Mouse (Mus musculus): ENCODE measurements at regions not wholly inside any gene's neighbourhood (a gene's known extent, or its start where the extent isn't known, plus 50 kb on each side); places are given as distances from the start of the nearest gene placed in this dataset.

DNA sequence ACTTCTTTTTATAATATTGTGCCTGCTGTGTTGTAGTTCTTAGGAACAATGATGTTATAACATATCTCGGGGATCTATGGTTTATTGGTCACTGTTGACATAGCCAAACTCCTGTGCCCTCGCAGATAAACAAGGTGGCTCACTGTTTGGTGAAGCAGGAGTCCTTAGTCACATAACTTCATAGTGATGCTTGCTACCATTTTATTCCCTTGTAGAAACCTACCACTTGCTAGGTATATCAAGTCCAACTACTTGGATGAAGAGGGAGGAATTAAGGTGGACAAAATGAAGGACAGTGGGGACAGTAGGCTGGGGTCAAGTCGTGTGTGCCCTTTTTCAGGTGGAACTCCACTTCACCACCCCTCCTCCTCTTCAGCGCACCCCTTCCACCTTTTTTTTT, 146.7 kb upstream of the Bcl6 start:
- TF ChIP-seq CTCF (IDR thresholded peaks at IDR 0.05; ENCODE audit: low read depth, low read length) = no peak
- no peak for TF ChIP-seq EP300 (IDR thresholded peaks at IDR 0.05; ENCODE audit: insufficient read depth, low read depth, low read length)
- TF ChIP-seq POLR2A (IDR thresholded peaks at IDR 0.05; ENCODE audit: insufficient read depth, low read length) = no peak

Data from ES-Bruce4 (cell line).